Mouse (Mus musculus): ENCODE measurements around the gene Plekhg1.

DNA sequence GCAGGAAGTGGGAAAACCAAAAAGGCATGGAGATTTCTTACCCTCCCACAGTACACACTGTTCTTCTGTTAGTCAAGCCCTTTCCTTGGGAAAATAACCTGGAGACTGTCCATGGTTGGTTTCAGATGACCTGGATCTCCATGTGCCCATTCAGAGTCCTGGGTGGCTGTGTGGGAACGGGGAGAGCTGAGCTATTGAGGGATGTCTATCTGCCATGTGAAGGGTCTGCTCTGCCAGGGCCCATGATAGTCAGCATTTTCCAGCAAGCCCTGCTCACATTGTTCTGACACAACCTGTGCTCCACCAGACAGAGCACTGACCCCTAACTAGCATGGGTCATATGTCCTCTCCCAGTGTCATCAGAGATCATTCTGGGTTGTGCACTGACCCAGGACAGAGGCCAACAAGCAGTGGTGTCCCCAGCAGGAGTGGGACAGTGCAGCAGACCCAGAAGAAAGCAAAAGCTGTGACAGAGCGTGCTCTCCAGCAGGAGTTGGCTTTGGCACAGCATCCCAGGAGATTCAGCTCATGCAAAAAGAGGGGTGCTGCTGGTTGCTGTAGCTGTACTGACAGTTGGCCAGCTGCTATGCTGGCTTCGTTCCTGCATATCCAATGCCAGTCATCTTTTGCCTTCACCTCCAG, 24.7 kb upstream of the Plekhg1 start:
- TF ChIP-seq POLR2A (IDR thresholded peaks at IDR 0.05; ENCODE audit: control insufficient read depth, extremely low read depth, insufficient read depth, low read length, poor library complexity): no peak
- no peak for TF ChIP-seq CTCF (IDR thresholded peaks at IDR 0.05; ENCODE audit: borderline replicate concordance, control insufficient read depth, extremely low read depth, insufficient read depth, low read length, poor library complexity)

Measured in thymus, adult 2 months (tissue).